Mouse (Mus musculus) brain, embryonic 14.5 days (tissue): ENCODE results near the gene Mc1r.

Experiments used
- CTCF ChIP-seq: fragments of 200-500 bp; IDR thresholded peaks from 2 replicates; pipeline ENCODE4 v1.5.1; 2012; ENCODE audit warnings: inconsistent platforms, mild to moderate bottlenecking, moderate library complexity, borderline replicate concordance; ENCODE audit not compliant: insufficient read depth, insufficient read length; ENCODE audit errors: extremely low read depth
- POLR2A ChIP-seq: fragments of 200-500 bp; IDR thresholded peaks from 2 replicates; pipeline ENCODE4 v1.6.1; 2012; ENCODE audit warnings: mild to moderate bottlenecking, inconsistent platforms, borderline replicate concordance; ENCODE audit not compliant: poor library complexity, insufficient read depth, insufficient read length, severe bottlenecking; ENCODE audit errors: extremely low read depth

- TF ChIP-seq POLR2A: no peak
- TF ChIP-seq CTCF: no peak
Observed at GRCm38 (mm10) chr8:123446799-123447198, 39.9 kb downstream of the Mc1r start.
